Mouse (Mus musculus) liver, embryonic 16.5 days (tissue): ENCODE results near the gene Fbrsl1. TPM values are rescaled to one million over a fixed set of nuclear protein-coding genes. Genes with fewer than 3 reads are reported as not detected.

Source experiments
- ATAC-seq: fragments of 200-750 bp; cut with Nextera tagmentation; 2 replicates; pipeline ENCODE4 v1.8.0; 2017; ENCODE audit warnings: low read depth, mild to moderate bottlenecking, moderate number of reproducible peaks, moderate library complexity
- H3K27ac ChIP-seq: fragments of 300-500 bp; sonication (generic); 2 replicates; pipeline ENCODE4 v1.5.1; 2014; ENCODE audit warnings: mild to moderate bottlenecking, low read length
- H3K27me3 ChIP-seq: fragments of 300-500 bp; sonication (generic); 2 replicates; pipeline ENCODE4 v1.6.1; 2014; ENCODE audit warnings: low read depth, low read length, mixed read lengths; ENCODE audit not compliant: control insufficient read depth, insufficient read depth
- H3K36me3 ChIP-seq: fragments of 300-500 bp; sonication (generic); 2 replicates; pipeline ENCODE4 v1.6.1; 2014; ENCODE audit warnings: mild to moderate bottlenecking; ENCODE audit not compliant: control insufficient read depth, insufficient read depth
- H3K4me1 ChIP-seq: fragments of 300-500 bp; sonication (generic); 2 replicates; pipeline ENCODE4 v1.6.1; 2014; ENCODE audit warnings: low read depth, low read length, mixed read lengths; ENCODE audit not compliant: control insufficient read depth
- H3K4me2 ChIP-seq: fragments of 300-500 bp; sonication (generic); 2 replicates; pipeline ENCODE4 v1.6.1; 2014; ENCODE audit warnings: low read depth, low read length, mixed read lengths
- H3K4me3 ChIP-seq: fragments of 300-500 bp; sonication (generic); 2 replicates; pipeline ENCODE4 v1.5.1; 2014; ENCODE audit warnings: low read depth, mild to moderate bottlenecking, low read length
- H3K9ac ChIP-seq: fragments of 300-500 bp; sonication (generic); 2 replicates; pipeline ENCODE4 v1.6.1; 2014; ENCODE audit warnings: low read depth, low read length
- H3K9me3 ChIP-seq: fragments of 300-500 bp; sonication (generic); replicated peaks from 2 replicates; pipeline ENCODE4 v1.6.1; 2016; ENCODE audit warnings: low read length; ENCODE audit not compliant: control insufficient read depth
- WGBS: fragments of 180-500 bp; shearing (Covaris S2); extraction: QIAGEN DNeasy Blood & Tissue Kit; methylation state at CpG from one replicate; pipeline ENCODE4 v1.1.7; 2014; ENCODE audit not compliant: insufficient replicate concordance; 5-methylcytosine and 5-hydroxymethylcytosine counted together
- polyA plus RNA-seq: library from polyadenylated mRNA; unstranded; fragments of >200 nt; fragmentation: Nextera tagmentation; extraction: Ambion mirVana; gene quantifications from 2 replicates; pipeline ENCODE4 v1.2.1, GENCODE M21; 2015

The Fbrsl1 gene
- polyA plus RNA-seq, 1 experiment from 2014 or later, result 2.2 TPM

- H3K4me1 ChIP-seq, result no peaks in the 10 kb centered on the region; the same call in 1 of the 2 replicates
- H3K4me3 ChIP-seq, result no peak within 1 kb of the TSS
- H3K4me2 ChIP-seq, result no peak within 1 kb of the TSS
- H3K9ac ChIP-seq, result no peak within 1 kb of the TSS
- no peak within 1 kb of the TSS for H3K27ac ChIP-seq
- WGBS, result 60% methylated on average over 4 of the region's 4 CpGs
- ATAC-seq, result no peak
- peaks cover 25% of the 10 kb centered on the region for H3K27me3 ChIP-seq
- no peaks in the 10 kb centered on the region for H3K9me3 ChIP-seq
- no peaks in the 10 kb centered on the region for H3K36me3 ChIP-seq
Observed at GRCm38 (mm10) chr5:110344524-110344923, 103.8 kb downstream of the Fbrsl1 start, which contains the start of gene Lrcol1. Gene Lrcol1, plus strand, starts transcription at chr5:110344730.

- Histone ChIP-seq H3K36me3 (no peaks in the 10 kb centered on the region), H3K4me1 (no peaks in the 10 kb centered on the region; the same call in 1 of the 2 replicates), H3K4me2 (peak within 1 kb of the TSS; percentile 54), H3K4me3 (peak within 1 kb of the TSS; percentile 47), H3K27ac (no peak within 1 kb of the TSS), H3K9me3 (no peaks in the 10 kb centered on the region), H3K9ac (peak within 1 kb of the TSS; percentile 7; the same call in 1 of the 2 replicates), H3K27me3 (peaks cover 25% of the 10 kb centered on the region)
- ATAC-seq, result no peak
- 3% methylated on average over 43 of the region's 43 CpGs for WGBS
Observed at GRCm38 (mm10) chr5:110342648-110343284, 105.5 kb downstream of the Fbrsl1 start, which contains the start of gene P2rx2. Gene P2rx2, minus strand, starts transcription at chr5:110343212.

- WGBS, result 83% methylated on average over 2 of the region's 2 CpGs
- no peak overlapping the region for H3K9ac ChIP-seq
- no peak overlapping the region for H3K4me3 ChIP-seq
- H3K4me2 ChIP-seq, result no peak overlapping the region
- H3K4me1 ChIP-seq, result no peaks in the 10 kb centered on the region; the same call in 1 of the 2 replicates
- no peaks in the 10 kb centered on the region for H3K9me3 ChIP-seq
- H3K27me3 ChIP-seq, result peaks cover 23% of the 10 kb centered on the region
- H3K36me3 ChIP-seq, result peaks cover 28% of the 10 kb centered on the region
- no peak overlapping the region for H3K27ac ChIP-seq
- no peak for ATAC-seq
Observed at GRCm38 (mm10) chr5:110338792-110339191, 109.5 kb downstream of the Fbrsl1 start.

GRCm38 (mm10) chr5:110330508-110330907 lies 117.8 kb downstream of the Fbrsl1 start:
- H3K27me3 ChIP-seq, result no peaks in the 10 kb centered on the region
- WGBS, result 54% methylated on average over 3 of the region's 3 CpGs
- H3K4me1 ChIP-seq, result no peaks in the 10 kb centered on the region
- H3K4me2 ChIP-seq, result no peak overlapping the region
- no peak overlapping the region for H3K9ac ChIP-seq
- no peak overlapping the region for H3K4me3 ChIP-seq
- no peak overlapping the region for H3K27ac ChIP-seq
- peaks cover 60% of the 10 kb centered on the region for H3K36me3 ChIP-seq
- no peaks in the 10 kb centered on the region for H3K9me3 ChIP-seq
- no peak for ATAC-seq

- Histone ChIP-seq H3K9ac (no peak overlapping the region), H3K4me2 (no peak overlapping the region), H3K9me3 (no peaks in the 10 kb centered on the region), H3K4me1 (no peaks in the 10 kb centered on the region), H3K36me3 (peaks cover 42% of the 10 kb centered on the region), H3K27me3 (no peaks in the 10 kb centered on the region), H3K4me3 (no peak overlapping the region), H3K27ac (no peak overlapping the region)
- 72% methylated on average over 3 of the region's 3 CpGs for WGBS
- ATAC-seq, result no peak
Observed at GRCm38 (mm10) chr5:110313127-110313526, 135.2 kb downstream of the Fbrsl1 start.

Other genes with a start within 250 kb of the Fbrsl1 start
- gene Ankle2, start 217.5 kb downstream of the Fbrsl1 start, polyA plus RNA-seq, result 9.9 and 12.3 TPM in 2 replicates
- 21.6 and 23.2 TPM in 2 replicates for gene Pgam5, start 178.6 kb downstream of the Fbrsl1 start, polyA plus RNA-seq
- gene Pxmp2, start 162.3 kb downstream of the Fbrsl1 start, polyA plus RNA-seq, result 52.2 and 55.6 TPM in 2 replicates
- gene Pole, start 162.2 kb downstream of the Fbrsl1 start, polyA plus RNA-seq, result 15.5 and 16.5 TPM in 2 replicates
- gene P2rx2, start 105.3 kb downstream of the Fbrsl1 start, polyA plus RNA-seq, result not detected in 2 replicates
- not detected in 2 replicates for gene Lrcol1, start 103.8 kb downstream of the Fbrsl1 start, polyA plus RNA-seq
- 0.11 and 0.12 TPM in 2 replicates for gene Galnt9, start 95.9 kb upstream of the Fbrsl1 start, polyA plus RNA-seq
- gene Noc4l, start 204.9 kb upstream of the Fbrsl1 start, polyA plus RNA-seq, result 32.7 and 34.3 TPM in 2 replicates
- gene Ddx51, start 204.9 kb upstream of the Fbrsl1 start, polyA plus RNA-seq, result 6.4 and 7.5 TPM in 2 replicates